Mouse (Mus musculus) adrenal gland, postnatal 10 days (tissue): ENCODE data around the gene 1700029H14Rik. TPM values are rescaled to one million over a fixed set of nuclear protein-coding genes. Genes with fewer than 3 reads are reported as not detected.

Experiments
- DNase-seq: peaks from one replicate; pipeline ENCODE4 v3.0.0; 2021; ENCODE audit warnings: mixed read lengths
- total RNA-seq, 2 experiments: library from RNA; stranded (reverse); gene quantifications; 2 replicates each; pipeline ENCODE4 v1.2.3; 2021

Gene 1700029H14Rik
- total RNA-seq, 2 experiments from 2014 or later = not detected

GRCm38 (mm10) chr8:13504894-13505674, 57.2 kb downstream of the 1700029H14Rik start:
- DNase-seq = no peak

DNA sequence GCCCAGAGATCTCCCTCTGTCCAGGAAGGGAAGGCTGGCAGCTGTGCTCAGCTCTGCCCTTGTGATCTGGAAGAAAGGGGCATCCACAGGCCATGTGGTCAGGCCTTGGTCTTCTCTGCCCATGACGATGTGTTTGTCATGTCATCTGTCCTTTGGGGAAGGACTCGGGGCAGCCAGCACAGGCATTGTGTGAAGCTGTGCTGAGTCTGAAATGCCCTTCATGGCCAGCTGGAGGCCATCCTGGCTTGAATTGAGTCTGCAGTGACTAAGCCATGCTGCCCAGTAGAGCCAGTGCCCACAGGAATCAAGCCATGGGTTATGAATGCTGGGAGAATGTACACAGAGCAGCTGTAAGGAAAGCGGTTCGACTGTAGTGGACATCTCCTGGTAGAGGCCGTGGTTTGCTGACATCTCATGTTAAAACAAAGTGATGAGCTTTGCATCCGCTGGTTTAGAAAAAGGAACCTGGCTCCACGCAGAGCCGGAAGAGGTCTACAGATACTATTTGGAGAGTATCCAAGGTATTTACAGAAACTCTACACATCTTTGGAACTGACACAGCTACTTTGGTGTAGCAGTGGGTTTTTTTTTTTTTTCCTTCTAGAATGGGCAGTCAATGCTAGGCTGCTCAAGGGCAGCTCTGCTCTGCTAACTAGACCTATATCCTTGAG, 58.2 kb downstream of the 1700029H14Rik start:
- DNase-seq = peak; percentile 60

GRCm38 (mm10) chr8:13501221-13501620, 61.0 kb downstream of the 1700029H14Rik start:
- DNase-seq = no peak

Other genes starting within 250 kb of the 1700029H14Rik start
- gene Tfdp1, start 223.7 kb downstream of the 1700029H14Rik start, total RNA-seq = 10 to 100 TPM; 69.5 to 70.8 TPM
- gene Atp4b, start 165.6 kb downstream of the 1700029H14Rik start, total RNA-seq = not detected
- gene Grk1, start 157.4 kb downstream of the 1700029H14Rik start, total RNA-seq = under 1 TPM in 1 of 2 experiments, not detected in 1; 0.03 TPM
- gene Tmem255b, start 127.3 kb downstream of the 1700029H14Rik start, total RNA-seq = 1 to 10 TPM; 3.4 to 5.3 TPM
- 10 to 100 TPM; 98.1 to 99.0 TPM for gene Gas6, start 68.0 kb downstream of the 1700029H14Rik start, total RNA-seq
- gene Rasa3, start 115.1 kb upstream of the 1700029H14Rik start, total RNA-seq = 10 to 100 TPM; 32.5 to 39.5 TPM
- gene Cfap97d2, start 143.4 kb upstream of the 1700029H14Rik start, total RNA-seq = under 1 TPM in 1 of 2 experiments, not detected in 1; 0.30 TPM
- 10 to 100 TPM; 55.0 to 58.2 TPM for gene Cdc16, start 195.2 kb upstream of the 1700029H14Rik start, total RNA-seq
- gene Upf3a, start 223.2 kb upstream of the 1700029H14Rik start, total RNA-seq = 10 to 100 TPM; 27.2 to 30.0 TPM